Mouse (Mus musculus): ENCODE results near the gene Sfmbt1.

DNA sequence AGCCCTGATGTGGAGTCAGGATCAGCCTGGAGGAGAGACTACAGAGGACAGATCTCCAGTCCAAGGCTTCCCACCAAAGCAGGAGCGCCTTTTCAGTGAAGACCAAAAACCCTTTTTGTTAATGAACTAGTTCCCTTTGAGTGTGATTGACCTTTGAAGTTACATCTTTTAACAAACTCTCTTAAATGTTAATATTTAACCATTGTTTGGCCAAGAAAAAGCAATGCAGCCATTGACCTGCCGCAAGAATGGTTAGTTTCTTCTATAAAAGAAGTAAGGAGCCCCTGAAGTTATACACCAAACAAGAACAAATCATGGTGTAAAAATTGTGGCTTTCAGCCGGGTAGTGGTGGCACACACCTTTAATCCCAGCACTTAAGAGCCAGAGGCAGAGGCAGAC, 24.0 kb upstream of the Sfmbt1 start:
- TF ChIP-seq CTCF (IDR thresholded peaks at IDR 0.05; ENCODE audit: low read depth) (no peak), EP300 (IDR thresholded peaks at IDR 0.05; ENCODE audit: low read depth) (no peak)

All from liver, embryonic 14.5 days (tissue).